Mouse (Mus musculus): ENCODE data around the gene 4930512M02Rik.

- TF ChIP-seq POLR2A (IDR thresholded peaks at IDR 0.05; ENCODE audit: low read depth, low read length) (no peak), CTCF (IDR thresholded peaks at IDR 0.05; ENCODE audit: extremely low read depth, insufficient read depth, insufficient read length, insufficient replicate concordance) (no peak)
These were observed 66.5 kb downstream of the 4930512M02Rik start for GRCm38 (mm10) chr11:11561118-11561517.
